Mouse (Mus musculus): ENCODE data around the gene Smurf2.

DNA sequence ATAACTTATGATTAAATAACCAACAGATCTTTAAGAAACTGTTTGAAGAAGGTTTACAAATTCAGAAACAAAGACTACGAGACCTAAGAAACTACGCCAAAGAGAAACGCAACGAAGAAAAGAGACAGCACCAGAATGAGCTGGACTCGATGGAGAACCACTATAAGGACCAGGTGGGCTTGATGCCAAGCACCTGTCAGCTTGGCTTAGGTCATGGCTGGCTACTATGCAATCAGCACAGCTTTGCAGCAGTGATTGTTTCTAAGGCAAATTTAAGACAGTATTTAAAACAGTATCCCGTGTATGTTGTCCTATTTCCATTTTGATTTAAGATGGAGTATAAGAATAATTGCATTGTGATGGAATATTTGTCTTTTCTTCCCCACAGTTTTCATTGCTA is 102.7 kb downstream of the Smurf2 start:
- TF ChIP-seq CTCF (conservative IDR thresholded peaks at IDR 0.05; ENCODE audit: insufficient read depth, insufficient read length, low read depth, low read length) = no peak
- no peak for TF ChIP-seq POLR2A (IDR thresholded peaks at IDR 0.05; ENCODE audit: low read depth, low read length)
